Mouse (Mus musculus) forebrain, embryonic 16.5 days (tissue): ENCODE measurements around the gene Ren1. TPM values are rescaled to one million over a fixed set of nuclear protein-coding genes. Genes with fewer than 3 reads are reported as not detected.
A peak's percentile ranks its signal among the peaks of the same experiment; 100 is the strongest.

Experiments
- ATAC-seq: fragments of 200-750 bp; cut with Nextera tagmentation; 2 replicates; pipeline ENCODE4 v1.8.0; 2017; ENCODE audit warnings: mild to moderate bottlenecking, moderate library complexity
- H3K27ac ChIP-seq: fragments of 300-500 bp; sonication (generic); 2 replicates; pipeline ENCODE4 v1.5.1; 2014; ENCODE audit warnings: low read length, control low read depth
- H3K27me3 ChIP-seq: fragments of 300-500 bp; sonication (generic); replicated peaks from 2 replicates; pipeline ENCODE4 v1.6.1; 2014; ENCODE audit warnings: low read length; ENCODE audit not compliant: control insufficient read depth, insufficient read depth
- H3K36me3 ChIP-seq: fragments of 300-500 bp; sonication (generic); 2 replicates; pipeline ENCODE4 v1.6.1; 2014; ENCODE audit not compliant: control insufficient read depth, insufficient read depth
- H3K4me1 ChIP-seq: fragments of 300-500 bp; sonication (generic); replicated peaks from 2 replicates; pipeline ENCODE4 v1.6.1; 2014; ENCODE audit warnings: low read length; ENCODE audit not compliant: control insufficient read depth, insufficient read depth
- H3K4me2 ChIP-seq: fragments of 300-500 bp; sonication (generic); 2 replicates; pipeline ENCODE4 v1.6.1; 2014; ENCODE audit warnings: mild to moderate bottlenecking, low read length, control low read depth
- H3K4me3 ChIP-seq: fragments of 300-500 bp; sonication (generic); replicated peaks from 2 replicates; pipeline ENCODE4 v1.5.1; 2014; ENCODE audit warnings: mild to moderate bottlenecking, low read length, control low read depth
- H3K9ac ChIP-seq: fragments of 300-500 bp; sonication (generic); replicated peaks from 2 replicates; pipeline ENCODE4 v1.6.1; 2014; ENCODE audit warnings: low read depth, low read length, control low read depth
- H3K9me3 ChIP-seq: fragments of 300-500 bp; sonication (generic); 2 replicates; pipeline ENCODE4 v1.6.1; 2016; ENCODE audit warnings: low read length; ENCODE audit not compliant: control insufficient read depth
- WGBS: fragments of 180-500 bp; shearing (Covaris S2); extraction: QIAGEN DNeasy Blood & Tissue Kit; methylation state at CpG from one replicate; pipeline ENCODE4 v1.1.7; 2014; 5-methylcytosine and 5-hydroxymethylcytosine counted together
- polyA plus RNA-seq: library from polyadenylated mRNA; unstranded; fragments of >200 nt; fragmentation: Nextera tagmentation; extraction: Ambion mirVana; gene quantifications from 2 replicates; pipeline ENCODE4 v1.2.1, GENCODE M21; 2015

The Ren1 gene
- polyA plus RNA-seq, 1 experiment from 2014 or later = not detected

DNA sequence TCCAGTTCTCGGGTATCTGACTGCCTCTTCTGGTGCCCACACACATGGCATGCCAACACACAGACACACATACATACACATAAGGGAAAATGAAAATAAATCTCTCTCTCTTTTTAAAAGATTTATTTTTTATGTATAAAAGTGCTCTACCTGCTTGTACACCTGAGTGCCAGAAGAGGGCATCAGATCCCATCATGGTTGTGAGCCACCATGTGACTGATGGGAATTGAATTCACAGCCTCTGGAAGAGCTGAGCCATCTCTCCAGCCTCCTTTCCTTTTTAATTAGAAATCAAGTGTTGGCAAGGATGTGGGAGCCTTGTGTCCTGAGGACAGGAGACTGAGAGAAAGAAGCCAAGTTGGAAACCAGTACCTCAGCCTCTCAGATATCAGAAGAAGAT lies 33.2 kb upstream of the Ren1 start:
- Histone ChIP-seq H3K36me3 (no peaks in the 10 kb centered on the region), H3K27me3 (no peaks in the 10 kb centered on the region), H3K4me1 (peaks cover 9% of the 10 kb centered on the region), H3K9me3 (no peaks in the 10 kb centered on the region), H3K4me3 (no peak overlapping the region), H3K9ac (no peak overlapping the region), H3K27ac (no peak overlapping the region), H3K4me2 (no peak overlapping the region)
- 81% methylated on average over 1 of the region's 1 CpGs for WGBS
- ATAC-seq = no peak

GRCm38 (mm10) chr1:133321267-133321925 lies 28.9 kb upstream of the Ren1 start, which contains the start of gene Kiss1:
TSS of gene Kiss1 (plus strand) at chr1:133321875.
- ATAC-seq = peak; percentile 66; the same call in 1 of the 2 replicates
- H3K4me3 ChIP-seq = no peak within 1 kb of the TSS
- H3K9ac ChIP-seq = no peak within 1 kb of the TSS
- H3K4me2 ChIP-seq = no peak within 1 kb of the TSS
- H3K27me3 ChIP-seq = no peaks in the 10 kb centered on the region
- WGBS = 74% methylated on average over 13 of the region's 13 CpGs
- H3K27ac ChIP-seq = no peak within 1 kb of the TSS
- 0 out of 2 replicates have a peak, but pooled peaks cover 3% of the 10 kb centered on the region for H3K4me1 ChIP-seq
- no peaks in the 10 kb centered on the region for H3K9me3 ChIP-seq
- no peaks in the 10 kb centered on the region for H3K36me3 ChIP-seq

DNA sequence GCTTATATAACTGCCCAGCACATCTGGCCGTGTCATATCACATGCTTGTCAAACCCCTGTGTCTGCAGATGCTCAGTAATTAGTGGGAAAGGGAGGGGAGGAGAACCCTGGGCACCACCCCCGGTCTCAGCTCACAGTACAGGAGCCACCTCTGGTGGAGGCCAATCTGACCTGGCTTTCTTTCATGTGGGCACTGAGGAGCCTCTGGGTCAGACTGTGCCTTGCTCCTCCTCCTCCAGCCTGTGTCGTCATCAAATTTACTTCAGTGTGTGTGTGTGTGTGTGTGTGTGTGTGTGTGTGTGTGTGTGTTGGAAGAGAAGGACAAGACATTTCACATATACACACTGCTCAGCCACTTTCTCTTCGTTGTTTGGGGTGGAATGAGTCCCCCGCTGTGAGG lies 27.0 kb upstream of the Ren1 start:
- ATAC-seq = no peak
- H3K4me2 ChIP-seq = no peak overlapping the region
- 53% methylated on average over 5 of the region's 5 CpGs for WGBS
- H3K4me3 ChIP-seq = no peak overlapping the region
- H3K27me3 ChIP-seq = no peaks in the 10 kb centered on the region
- H3K9me3 ChIP-seq = no peaks in the 10 kb centered on the region
- H3K36me3 ChIP-seq = no peaks in the 10 kb centered on the region
- H3K9ac ChIP-seq = no peak overlapping the region
- H3K27ac ChIP-seq = no peak overlapping the region
- H3K4me1 ChIP-seq = peaks cover 5% of the 10 kb centered on the region; the same call in 1 of the 2 replicates

DNA sequence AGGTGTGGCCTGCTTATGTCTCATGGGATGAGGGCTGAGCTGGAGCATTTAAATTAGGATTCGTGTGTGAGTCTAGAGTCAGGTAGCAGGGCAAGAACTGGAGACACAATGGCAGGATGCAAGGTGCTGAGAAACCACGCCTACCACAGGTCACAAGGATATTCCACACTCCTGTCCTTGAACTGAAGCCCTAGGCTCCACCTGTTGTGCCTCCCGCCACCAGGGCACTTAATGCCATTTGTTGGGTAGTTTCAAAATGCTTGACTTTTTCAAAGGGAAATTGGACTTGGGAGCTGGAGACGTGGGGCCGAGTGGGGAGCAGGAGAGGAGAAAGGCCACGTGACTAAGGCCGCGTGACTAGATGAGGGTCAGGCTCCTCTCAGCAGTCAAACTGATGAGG lies 24.4 kb upstream of the Ren1 start:
- H3K9ac ChIP-seq = no peak overlapping the region
- H3K27ac ChIP-seq = no peak overlapping the region
- no peaks in the 10 kb centered on the region; the same call in 1 of the 2 replicates for H3K27me3 ChIP-seq
- WGBS = 89% methylated on average over 8 of the region's 8 CpGs
- no peaks in the 10 kb centered on the region for H3K9me3 ChIP-seq
- no peak overlapping the region for H3K4me2 ChIP-seq
- H3K4me1 ChIP-seq = peaks cover 21% of the 10 kb centered on the region
- ATAC-seq = no peak
- H3K36me3 ChIP-seq = no peaks in the 10 kb centered on the region
- H3K4me3 ChIP-seq = no peak overlapping the region

DNA sequence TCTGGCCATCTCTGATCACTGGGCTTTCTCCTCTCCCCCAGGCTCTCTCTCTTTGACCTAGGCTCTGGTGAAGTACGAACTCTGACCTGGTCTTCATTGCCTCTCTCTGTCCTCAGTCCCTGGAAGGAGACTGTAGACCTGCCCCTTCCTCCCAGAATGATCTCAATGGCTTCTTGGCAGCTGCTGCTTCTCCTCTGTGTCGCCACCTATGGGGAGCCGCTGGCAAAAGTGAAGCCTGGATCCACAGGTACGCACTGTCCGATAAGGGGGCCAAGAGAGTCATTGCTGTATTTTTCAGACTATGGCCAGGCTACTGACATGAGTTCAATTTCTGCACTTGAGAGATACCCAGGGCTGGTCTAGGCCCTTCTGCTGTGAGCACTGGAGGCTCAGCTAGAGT lies 23.2 kb upstream of the Ren1 start:
- no peak overlapping the region for H3K27ac ChIP-seq

DNA sequence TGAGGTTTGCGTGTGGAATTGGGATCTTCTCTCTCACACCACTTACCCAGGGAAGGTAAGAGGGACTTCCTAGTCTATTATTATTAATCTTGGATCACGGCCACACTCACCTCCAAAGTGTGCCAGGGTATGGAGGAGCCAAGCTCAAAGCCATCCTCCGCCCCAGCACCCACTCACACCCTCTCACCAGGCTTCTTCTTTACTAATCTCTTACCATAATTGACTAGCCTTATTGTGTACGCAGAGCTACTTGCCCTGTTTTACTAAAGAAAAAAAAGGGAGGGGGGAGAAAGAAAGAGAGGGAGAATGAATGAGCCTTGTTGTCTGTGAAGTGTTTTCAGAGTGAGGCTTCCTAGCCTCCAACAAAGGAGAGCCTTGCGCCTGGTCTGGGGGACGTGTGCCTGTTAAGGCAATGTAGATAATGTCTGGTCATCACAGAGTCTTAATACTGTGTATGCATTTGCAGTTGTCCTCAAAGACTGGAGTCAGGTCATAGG lies 22.0 kb upstream of the Ren1 start:
- Histone ChIP-seq H3K4me1 (peaks cover 23% of the 10 kb centered on the region), H3K27ac (no peak overlapping the region), H3K36me3 (no peaks in the 10 kb centered on the region), H3K9me3 (no peaks in the 10 kb centered on the region), H3K9ac (no peak overlapping the region), H3K4me2 (no peak overlapping the region), H3K27me3 (no peaks in the 10 kb centered on the region; the same call in 1 of the 2 replicates), H3K4me3 (no peak overlapping the region)
- 19% methylated on average over 6 of the region's 6 CpGs for WGBS
- 0 out of 2 replicates have a peak, but pooled peaks have one; percentile 41 for ATAC-seq

More for the DNA sequence above, 23.2 kb upstream of the Ren1 start:
- no peak for ATAC-seq
- H3K9ac ChIP-seq = no peak overlapping the region
- 77% methylated on average over 5 of the region's 5 CpGs for WGBS
- no peak overlapping the region for H3K4me3 ChIP-seq
- no peak overlapping the region for H3K4me2 ChIP-seq
- no peaks in the 10 kb centered on the region; the same call in 1 of the 2 replicates for H3K27me3 ChIP-seq
- H3K4me1 ChIP-seq = peaks cover 23% of the 10 kb centered on the region
- no peaks in the 10 kb centered on the region for H3K36me3 ChIP-seq
- H3K9me3 ChIP-seq = no peaks in the 10 kb centered on the region

- H3K4me1 ChIP-seq = peaks cover 23% of the 10 kb centered on the region
- peak overlapping the region; percentile 48 for H3K9ac ChIP-seq
- H3K4me3 ChIP-seq = peak overlapping the region; percentile 32
- no peaks in the 10 kb centered on the region for H3K36me3 ChIP-seq
- H3K27ac ChIP-seq = no peak overlapping the region
- WGBS = 5% methylated on average over 34 of the region's 34 CpGs
- H3K4me2 ChIP-seq = peak overlapping the region; percentile 59
- ATAC-seq = 0 out of 2 replicates have a peak, but pooled peaks have one; percentile 49
- no peaks in the 10 kb centered on the region for H3K9me3 ChIP-seq
- no peaks in the 10 kb centered on the region; the same call in 1 of the 2 replicates for H3K27me3 ChIP-seq
Measured at GRCm38 (mm10) chr1:133328896-133329637, 21.2 kb upstream of the Ren1 start.

- 29% methylated on average over 7 of the region's 7 CpGs for WGBS
- H3K9ac ChIP-seq = peak overlapping the region; percentile 48
- no peaks in the 10 kb centered on the region for H3K9me3 ChIP-seq
Measured at GRCm38 (mm10) chr1:133329638-133329964, 20.7 kb upstream of the Ren1 start.

GRCm38 (mm10) chr1:133331142-133331541 lies 19.2 kb upstream of the Ren1 start:
- H3K27ac ChIP-seq = no peak overlapping the region
- no peak overlapping the region for H3K4me3 ChIP-seq
- no peaks in the 10 kb centered on the region for H3K36me3 ChIP-seq
- H3K4me2 ChIP-seq = no peak overlapping the region
- no peaks in the 10 kb centered on the region; the same call in 1 of the 2 replicates for H3K27me3 ChIP-seq
- peaks cover 23% of the 10 kb centered on the region for H3K4me1 ChIP-seq
- 54% methylated on average over 3 of the region's 3 CpGs for WGBS
- ATAC-seq = peak; percentile 76
- no peak overlapping the region for H3K9ac ChIP-seq
- no peaks in the 10 kb centered on the region for H3K9me3 ChIP-seq

More at GRCm38 (mm10) chr1:133329638-133329964, 20.7 kb upstream of the Ren1 start:
- Histone ChIP-seq H3K4me1 (peaks cover 23% of the 10 kb centered on the region), H3K36me3 (no peaks in the 10 kb centered on the region), H3K4me2 (peak overlapping the region; percentile 59), H3K27me3 (no peaks in the 10 kb centered on the region; the same call in 1 of the 2 replicates), H3K4me3 (peak overlapping the region; percentile 32), H3K27ac (no peak overlapping the region)
- ATAC-seq = no peak
